Mouse (Mus musculus) olfactory bulb, adult 2 months (tissue): ENCODE data around the gene Itm2c. TPM values are rescaled to one million over a fixed set of nuclear protein-coding genes. Genes with fewer than 3 reads are reported as not detected.
A peak's percentile ranks its signal among the peaks of the same experiment; 100 is the strongest.

Experiments
- H3K27ac ChIP-seq: fragments of 200-500 bp; 2 replicates; pipeline ENCODE4 v1.5.1; 2012; ENCODE audit warnings: low read depth, low read length; ENCODE audit not compliant: insufficient read depth
- H3K4me1 ChIP-seq: fragments of 200-500 bp; 2 replicates; pipeline ENCODE4 v1.6.1; 2012; ENCODE audit warnings: low read length; ENCODE audit not compliant: control insufficient read depth, insufficient read depth
- H3K4me3 ChIP-seq: fragments of 200-500 bp; 2 replicates; pipeline ENCODE4 v1.5.1; 2012; ENCODE audit warnings: mild to moderate bottlenecking, low read depth, low read length, moderate library complexity; ENCODE audit not compliant: insufficient read depth
- CTCF ChIP-seq: fragments of 200-500 bp; IDR thresholded peaks from 2 replicates; pipeline ENCODE4 v1.5.1; 2012; ENCODE audit warnings: low read depth, mild to moderate bottlenecking, low read length, moderate library complexity; ENCODE audit not compliant: insufficient read depth
- POLR2A ChIP-seq: fragments of 200-500 bp; IDR thresholded peaks from 2 replicates; pipeline ENCODE4 v1.6.1; 2012; ENCODE audit warnings: mild to moderate bottlenecking, low read depth, low read length, moderate library complexity; ENCODE audit not compliant: insufficient read depth
- WGBS: fragments of 180-500 bp; shearing (Covaris S2); methylation state at CpG from one replicate; pipeline ENCODE4 v1.1.7; 2018; 5-methylcytosine and 5-hydroxymethylcytosine counted together
- polyA plus RNA-seq: library from polyadenylated mRNA; stranded (reverse); fragments of >200 nt; gene quantifications from 2 replicates; pipeline ENCODE4 v1.2.4, GENCODE M21; 2012; ENCODE audit warnings: low replicate concordance; ENCODE audit not compliant: missing spikeins, insufficient read depth, insufficient read length

Itm2c gene
- polyA plus RNA-seq, 1 experiment: not detected

DNA sequence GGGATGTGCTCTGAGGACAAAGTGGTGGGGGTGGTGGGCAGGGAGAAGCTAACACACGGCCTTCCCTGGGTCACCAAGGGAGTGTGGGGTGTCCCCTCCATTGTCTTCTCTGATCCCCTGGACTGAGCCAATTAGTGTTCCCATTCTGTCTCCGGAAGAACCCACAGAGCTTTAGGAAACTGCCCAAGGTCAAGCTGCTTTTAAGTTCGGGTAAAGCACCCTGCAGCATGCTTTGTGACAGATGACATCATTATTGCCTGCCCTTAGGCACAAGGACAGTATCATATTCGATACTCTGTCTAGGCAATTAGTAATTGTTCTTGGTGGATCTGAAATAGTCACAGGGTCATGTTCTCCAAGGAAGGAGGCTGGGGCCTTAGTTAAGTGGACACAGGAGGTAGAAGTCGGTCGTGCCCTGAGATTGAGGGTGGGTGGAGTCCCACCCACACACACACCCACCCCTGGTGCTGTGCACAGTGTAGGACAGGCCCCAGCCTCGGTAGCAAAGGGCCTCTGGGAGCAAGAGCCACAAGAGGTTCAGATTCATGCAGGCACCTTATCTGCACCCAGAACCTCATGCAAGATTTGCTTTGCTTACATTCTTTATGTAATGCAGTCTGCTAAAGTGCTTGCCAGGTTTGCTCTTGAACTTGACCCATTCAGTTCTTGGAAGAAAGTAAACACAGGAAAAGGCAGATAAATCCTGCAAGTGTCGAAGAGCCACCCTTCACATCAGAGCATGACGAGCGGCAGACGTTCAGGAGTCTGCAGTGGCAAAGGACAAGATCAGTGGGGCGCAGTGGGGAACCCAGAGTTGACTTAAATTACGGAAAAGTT, 14.9 kb downstream of the Itm2c start:
- TF ChIP-seq CTCF (no peak), POLR2A (no peak)
- H3K4me3 ChIP-seq: no peak overlapping the region
- H3K4me1 ChIP-seq: peaks cover 27% of the 10 kb centered on the region
- H3K27ac ChIP-seq: peak overlapping the region; percentile 31; the same call in 1 of the 2 replicates
- WGBS: 55% methylated on average over 13 of the region's 13 CpGs

GRCm38 (mm10) chr1:85913078-85913755, 19.1 kb downstream of the Itm2c start:
- WGBS: 70% methylated on average over 7 of the region's 7 CpGs
- no peak overlapping the region for H3K4me3 ChIP-seq
- peaks cover 13% of the 10 kb centered on the region for H3K4me1 ChIP-seq
- H3K27ac ChIP-seq: no peak overlapping the region
- TF ChIP-seq CTCF: no peak

DNA sequence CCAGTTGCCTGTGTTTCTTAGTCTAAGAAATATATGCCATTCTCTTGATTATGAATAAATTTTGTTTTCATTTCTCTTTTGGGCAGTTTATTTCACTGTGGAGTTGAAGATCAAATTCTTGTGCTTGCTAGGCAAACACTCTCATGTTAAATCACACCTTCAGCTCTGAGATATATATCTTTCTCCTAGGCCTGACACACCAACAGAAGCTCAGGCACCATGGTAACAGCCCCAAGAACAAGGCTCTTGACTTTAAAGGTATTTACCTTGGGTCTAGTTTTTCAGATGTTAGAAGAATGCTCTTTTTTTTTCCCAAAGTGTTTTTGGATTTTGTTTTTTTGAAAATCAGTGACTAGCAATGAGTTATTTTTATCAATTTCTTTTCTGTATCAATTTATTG, 21.8 kb downstream of the Itm2c start:
- H3K4me3 ChIP-seq: no peak overlapping the region
- TF ChIP-seq CTCF: no peak
- no peak for TF ChIP-seq POLR2A
- H3K27ac ChIP-seq: no peak overlapping the region
- H3K4me1 ChIP-seq: peaks cover 14% of the 10 kb centered on the region

GRCm38 (mm10) chr1:85916830-85917450, 22.9 kb downstream of the Itm2c start:
- 15% methylated on average over 4 of the region's 4 CpGs for WGBS
- Histone ChIP-seq H3K4me1 (peaks cover 22% of the 10 kb centered on the region), H3K4me3 (no peak overlapping the region), H3K27ac (peak overlapping the region; percentile 72)
- TF ChIP-seq POLR2A: no peak
- no peak for TF ChIP-seq CTCF

- WGBS: 94% methylated on average over 7 of the region's 7 CpGs
- H3K4me3 ChIP-seq: no peak overlapping the region
- no peak overlapping the region for H3K27ac ChIP-seq
- TF ChIP-seq POLR2A (no peak), CTCF (no peak)
- peaks cover 31% of the 10 kb centered on the region for H3K4me1 ChIP-seq
Observed at GRCm38 (mm10) chr1:85919621-85920020, 25.5 kb downstream of the Itm2c start.

DNA sequence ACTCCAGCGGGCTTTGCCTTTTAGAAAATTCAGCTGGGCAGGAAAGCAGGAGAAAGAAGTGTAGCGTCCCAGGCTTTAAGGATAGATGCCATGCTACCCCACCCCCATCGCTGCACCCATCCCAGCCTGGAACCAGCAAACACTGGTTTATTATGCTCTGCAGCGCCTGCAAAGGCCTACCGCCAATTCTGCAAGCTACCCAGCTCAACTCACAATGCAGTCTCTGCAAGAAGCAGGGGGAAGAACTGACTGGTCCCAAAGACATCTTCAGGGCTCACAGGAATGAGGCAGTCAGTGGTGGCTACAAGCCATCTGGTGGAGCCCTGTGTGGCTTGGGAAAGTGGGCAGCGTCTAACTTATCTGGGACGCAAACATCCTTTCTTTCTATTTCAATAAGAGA, 27.6 kb downstream of the Itm2c start:
- Histone ChIP-seq H3K4me3 (no peak overlapping the region), H3K4me1 (peaks cover 30% of the 10 kb centered on the region), H3K27ac (peak overlapping the region; percentile 50)
- TF ChIP-seq POLR2A (no peak), CTCF (no peak)
- WGBS: 52% methylated on average over 7 of the region's 7 CpGs

DNA sequence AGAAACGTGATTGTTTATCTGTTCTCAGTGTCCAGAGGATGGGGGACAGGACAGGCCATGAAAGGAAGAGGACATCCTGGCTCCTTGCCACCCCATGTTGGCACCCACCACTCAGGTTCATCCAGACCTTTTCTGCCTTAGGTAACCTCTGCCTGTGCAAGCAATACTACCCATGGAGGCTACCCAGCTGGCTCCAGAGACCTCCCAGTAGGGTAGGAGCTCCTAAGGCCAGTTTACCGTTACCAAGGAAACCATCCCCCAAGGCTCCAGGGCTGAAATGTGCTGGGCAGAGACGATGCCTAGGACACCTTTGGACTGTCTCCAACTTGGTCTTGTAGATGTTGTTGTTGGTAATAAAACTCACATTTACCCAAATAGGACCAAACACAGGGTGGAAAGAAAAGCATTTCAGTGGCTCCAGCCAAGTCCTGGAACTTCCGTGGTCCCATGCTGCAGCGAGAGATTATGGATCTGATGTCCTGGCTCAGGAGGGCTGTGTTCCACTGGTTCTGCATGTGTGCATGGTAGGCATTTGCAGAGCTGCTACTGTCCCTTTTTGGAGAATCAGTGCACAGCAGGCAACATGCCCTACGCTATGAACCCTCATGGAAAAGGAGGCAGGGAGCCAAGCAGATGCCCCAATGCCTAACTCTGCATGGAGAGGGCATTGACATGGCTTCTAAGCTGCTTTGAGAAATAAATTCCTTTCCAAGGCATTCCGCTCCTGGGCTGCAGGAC, 28.2 kb downstream of the Itm2c start:
- Histone ChIP-seq H3K27ac (peak overlapping the region; percentile 50), H3K4me1 (peaks cover 27% of the 10 kb centered on the region), H3K4me3 (no peak overlapping the region)
- 42% methylated on average over 7 of the region's 7 CpGs for WGBS
- TF ChIP-seq POLR2A: no peak

DNA sequence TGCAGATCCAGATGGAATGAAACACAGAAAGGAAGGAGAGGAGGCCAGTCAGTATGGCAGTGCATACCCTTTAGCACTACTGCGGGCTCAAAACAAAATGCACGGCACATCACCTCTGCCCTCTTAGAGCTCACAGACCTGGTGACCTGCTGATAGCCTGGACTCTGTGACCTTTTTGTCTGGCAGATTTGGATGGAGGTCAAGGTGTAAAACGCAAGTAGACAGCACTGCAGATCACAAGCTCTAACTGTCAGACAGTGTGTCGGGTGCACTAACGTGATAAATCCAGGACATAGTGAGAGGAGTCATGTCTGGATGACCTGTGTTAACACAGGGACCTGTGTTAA, 28.8 kb downstream of the Itm2c start:
- no peak overlapping the region for H3K27ac ChIP-seq
- TF ChIP-seq POLR2A: no peak
- TF ChIP-seq CTCF: no peak
- H3K4me3 ChIP-seq: no peak overlapping the region
- 91% methylated on average over 5 of the region's 5 CpGs for WGBS
- peaks cover 27% of the 10 kb centered on the region for H3K4me1 ChIP-seq
